Mouse (Mus musculus) erythroid progenitor cell, adult 5-6 weeks (primary cell): ENCODE results near the gene Etl4. TPM values are rescaled to one million over a fixed set of nuclear protein-coding genes. Genes with fewer than 3 reads are reported as not detected.
"Not testable (repeated sequence)": the region's sequence is repeated elsewhere in the genome, so short reads cannot be mapped to it uniquely, and the experiment has no call there.

Source experiments
- ATAC-seq: replicated peaks from 2 replicates; pipeline ENCODE4 v1.8.0; 2016; ENCODE audit warnings: moderate number of reproducible peaks, mild to moderate bottlenecking, moderate TSS enrichment, inconsistent platforms; ENCODE audit not compliant: poor library complexity, low FRiP score, severe bottlenecking
- total RNA-seq, 2 experiments: library from RNA; stranded (forward) in 1 of 2; stranded (reverse) in 1 of 2; fragments of 150-400 nt in 1 of 2; fragments of 186-747, 209-891 nt in 1 of 2; gene quantifications; 2 replicates each; pipeline versions ENCODE4 v1.2.3 to v1.2.4; 2015 to 2017; ENCODE audit warnings: low replicate concordance in 2 of 2

Etl4 gene
- total RNA-seq, 2 experiments from 2014 or later = not detected

DNA sequence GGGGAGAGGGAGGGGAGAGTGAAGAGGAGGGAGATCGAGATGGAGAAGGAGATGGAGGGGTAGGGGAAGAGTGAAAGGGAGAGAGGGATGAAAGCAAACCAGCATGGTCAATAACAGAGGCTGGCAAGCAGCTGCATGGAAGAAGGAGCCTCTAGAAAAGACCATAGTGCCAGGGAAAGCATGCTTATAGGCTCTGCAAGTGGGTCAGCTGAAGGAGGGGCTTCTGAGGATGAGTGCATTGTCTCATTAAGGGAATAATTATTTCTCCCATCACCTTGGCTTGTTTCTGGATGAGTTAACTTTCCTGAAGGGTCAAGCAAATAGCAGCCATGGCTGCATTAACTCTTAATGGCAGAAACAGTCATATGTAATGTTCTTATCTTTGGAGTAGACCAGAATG, 228.8 kb downstream of the Etl4 start:
- ATAC-seq = no peak

DNA sequence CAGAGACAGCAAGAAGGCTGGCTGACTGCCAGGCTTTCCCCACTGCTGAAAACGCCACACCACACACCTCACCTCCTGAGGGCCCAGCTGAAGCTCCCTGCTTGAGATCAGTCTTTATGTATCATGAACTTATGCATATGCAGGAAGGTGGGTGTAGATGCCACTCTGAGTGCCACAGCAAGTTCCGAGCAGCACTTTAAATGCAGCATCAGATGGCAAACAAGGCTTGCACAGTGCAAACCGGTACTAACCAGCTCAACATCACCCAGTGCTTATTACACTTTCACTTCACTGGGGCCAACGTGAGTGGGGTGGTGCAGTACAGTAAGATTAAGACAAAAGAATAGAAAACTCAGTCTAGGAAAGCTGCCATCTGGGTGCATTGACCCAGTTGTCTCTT, 235.8 kb downstream of the Etl4 start:
- ATAC-seq = no peak

DNA sequence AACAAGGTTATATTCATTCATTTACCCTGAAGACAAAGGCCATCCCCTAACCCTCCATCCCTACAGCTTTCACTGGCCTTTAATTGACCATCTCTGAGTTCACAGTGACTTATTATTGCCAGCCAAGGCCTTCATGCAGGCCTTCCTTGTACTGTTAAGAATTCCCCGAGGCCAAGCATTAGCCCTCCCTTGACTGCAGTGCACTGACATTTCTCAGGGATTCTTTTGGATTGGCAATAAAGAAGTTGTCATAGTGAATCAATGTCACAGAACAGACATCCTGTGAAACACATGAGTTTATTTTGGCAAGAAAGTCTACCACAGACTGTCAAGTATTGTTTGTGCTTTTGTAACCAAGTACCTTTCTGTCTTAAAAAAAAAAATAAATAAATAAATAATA, 257.5 kb downstream of the Etl4 start:
- ATAC-seq = no peak

DNA sequence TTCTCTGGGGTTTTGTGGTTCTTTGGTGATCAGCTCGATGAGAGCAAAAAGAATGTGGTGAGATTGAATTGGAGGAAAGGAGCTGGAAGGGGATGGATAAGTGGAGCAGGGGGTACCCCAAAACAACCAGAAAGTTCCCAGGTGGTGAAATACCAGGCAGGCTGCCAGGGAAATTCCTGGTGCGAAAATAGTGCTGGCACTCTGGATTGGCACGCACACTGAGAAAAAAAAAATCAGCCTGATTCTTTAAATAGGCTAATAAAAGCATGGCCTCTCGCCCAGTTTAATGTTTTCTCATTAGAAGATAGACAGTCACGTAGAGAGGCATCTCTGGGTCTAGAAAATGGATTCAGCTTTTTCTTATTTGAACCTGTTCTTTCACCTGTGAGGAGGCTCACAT, 258.0 kb downstream of the Etl4 start:
- ATAC-seq = no peak

DNA sequence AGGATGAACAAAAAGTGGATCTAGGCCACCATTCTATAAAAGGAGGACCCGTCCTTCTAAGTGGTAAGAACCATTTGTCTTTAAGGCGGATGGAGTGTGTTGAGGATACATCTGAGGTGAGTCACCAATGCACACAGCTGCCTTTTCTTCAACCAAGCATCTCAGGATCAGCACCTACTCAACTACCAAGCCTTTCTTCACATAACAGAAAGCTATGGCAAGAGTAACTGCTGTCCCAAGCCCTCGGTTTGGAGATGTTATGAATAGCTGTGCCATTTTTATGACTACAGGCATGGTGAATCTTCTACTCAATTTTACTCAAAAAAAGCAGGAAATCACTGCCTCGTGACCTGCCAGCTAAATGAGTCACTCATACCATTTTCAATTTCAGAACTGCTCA, 258.6 kb downstream of the Etl4 start:
- ATAC-seq = no peak

DNA sequence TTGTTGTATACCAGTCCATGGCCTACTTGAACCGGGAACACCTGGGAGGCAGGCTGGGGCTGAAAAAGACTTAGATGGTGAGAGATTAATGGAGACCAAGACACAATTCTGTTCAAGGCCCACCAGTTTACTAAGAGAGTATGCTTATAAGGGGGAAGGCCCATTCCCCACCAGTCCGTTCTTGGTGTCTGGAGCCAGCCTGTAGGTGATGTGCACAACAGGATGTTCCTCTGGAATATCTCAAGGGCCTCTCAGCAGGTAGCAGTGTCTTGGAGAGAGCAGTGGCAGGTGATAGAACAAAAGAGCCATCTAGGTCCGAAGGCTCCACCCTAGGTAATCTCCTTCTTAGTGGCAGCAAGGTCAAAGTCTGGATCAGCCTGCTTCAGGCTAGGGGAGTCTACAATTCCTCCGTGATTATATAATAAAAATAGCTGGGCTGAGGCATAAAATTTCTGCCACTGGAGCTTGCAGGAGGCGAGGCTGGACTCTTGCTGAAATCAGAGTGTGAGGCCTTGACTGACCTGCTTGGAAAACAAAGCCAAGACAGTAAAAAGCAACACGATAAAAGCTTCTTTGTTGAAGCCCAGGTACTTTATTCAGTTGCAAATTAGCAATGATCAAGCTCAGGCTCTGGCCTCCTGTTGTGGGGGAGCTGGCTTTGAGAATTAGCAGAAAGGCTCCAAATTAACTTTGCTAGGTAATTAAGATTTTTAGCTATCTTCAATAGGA, 267.0 kb downstream of the Etl4 start:
- ATAC-seq = not testable (repeated sequence)

DNA sequence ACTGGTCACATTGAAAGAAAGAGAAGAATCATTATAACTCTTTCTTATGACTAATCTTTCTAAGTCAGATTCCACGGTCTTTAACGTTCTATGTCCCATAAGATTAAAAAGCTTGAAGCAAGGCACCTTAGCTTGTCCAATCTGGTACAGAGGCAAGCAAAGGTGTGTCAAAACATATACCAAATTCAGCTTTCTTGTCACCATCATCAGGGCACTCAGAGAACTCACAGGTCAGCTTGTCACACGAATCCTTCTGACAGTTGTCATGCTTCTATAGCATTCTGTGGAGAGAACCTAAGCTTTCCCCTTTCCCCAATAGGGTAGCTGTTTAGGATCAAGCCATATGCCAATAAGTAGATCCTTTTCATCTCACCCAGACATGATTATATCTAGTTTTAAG, 267.7 kb downstream of the Etl4 start:
- ATAC-seq = not testable (repeated sequence)

DNA sequence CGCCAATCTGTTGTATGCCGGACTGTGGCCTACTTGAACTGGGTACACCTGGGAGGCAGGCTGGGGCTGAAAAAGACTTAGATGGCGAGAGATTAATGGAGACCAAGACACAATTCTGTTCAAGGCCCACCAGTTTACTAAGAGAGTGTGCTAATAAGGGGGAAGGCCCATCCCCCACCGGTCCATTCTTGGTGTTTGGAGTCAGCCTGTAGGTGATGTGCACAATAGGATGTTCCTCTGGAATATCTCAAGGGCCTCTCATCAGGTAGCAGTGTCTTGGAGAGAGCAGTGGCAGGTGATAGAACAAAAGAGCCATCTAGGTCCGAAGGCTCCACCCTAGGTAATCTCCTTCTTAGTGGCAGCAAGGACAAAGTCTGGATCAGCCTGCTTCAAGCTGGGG, 271.0 kb downstream of the Etl4 start:
- not testable (repeated sequence) for ATAC-seq

DNA sequence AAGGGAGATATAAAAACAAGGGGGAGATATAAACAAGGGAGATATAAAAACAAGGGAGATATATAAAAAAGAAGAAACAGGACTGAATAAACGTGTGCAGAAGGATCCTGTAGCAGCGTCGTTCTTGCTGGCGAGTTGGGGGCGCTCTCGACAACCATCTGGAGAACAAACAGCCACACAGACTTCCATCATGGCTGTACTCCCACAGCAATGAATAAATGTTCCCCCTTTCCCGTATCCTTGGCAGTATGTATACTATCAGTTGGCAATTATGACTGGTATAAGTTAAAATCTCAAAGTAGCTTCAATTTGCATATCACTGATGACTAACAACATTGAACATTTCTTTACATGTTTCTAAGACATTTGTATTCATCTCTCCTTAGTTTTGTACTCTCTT, 277.6 kb downstream of the Etl4 start:
- not testable (repeated sequence) for ATAC-seq

DNA sequence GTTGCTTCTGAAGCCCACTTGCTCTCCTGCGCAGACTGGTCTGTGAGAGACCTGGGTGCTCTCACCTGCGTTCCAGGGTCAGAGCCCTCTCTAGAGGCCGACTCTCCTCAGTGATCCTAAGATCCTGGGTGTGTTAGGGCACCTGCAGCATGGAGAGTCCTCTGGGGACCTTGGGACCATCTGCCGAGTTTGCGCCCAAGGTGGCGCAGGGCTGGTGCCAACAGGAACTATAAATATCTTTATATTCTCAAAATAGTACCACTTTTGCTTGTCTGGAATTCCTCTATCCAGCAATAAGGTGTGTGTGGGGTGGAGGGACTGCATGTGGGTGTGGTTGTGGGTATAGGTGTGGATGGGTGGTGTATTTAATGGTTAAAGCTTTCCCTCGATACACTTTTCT, 293.4 kb downstream of the Etl4 start:
- ATAC-seq = no peak

DNA sequence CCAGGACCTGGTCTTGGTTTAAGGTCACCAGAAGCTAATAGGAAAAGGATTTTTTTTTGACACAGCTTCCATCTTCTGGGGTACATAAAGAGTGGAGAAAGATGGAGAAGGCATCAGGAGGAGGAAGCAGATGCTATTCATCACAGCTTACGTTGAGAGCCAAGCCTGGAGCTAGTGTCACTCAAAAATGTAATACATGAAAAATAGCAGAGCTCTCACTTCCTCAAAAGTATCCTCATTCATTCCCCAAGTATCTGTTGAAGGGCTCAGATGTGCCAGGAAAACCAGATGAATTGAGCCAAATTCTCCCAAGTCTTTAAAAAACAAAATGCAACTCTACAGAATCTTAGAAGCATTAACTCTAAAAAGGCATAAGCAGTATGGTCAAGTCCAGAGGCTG, 297.1 kb downstream of the Etl4 start:
- no peak for ATAC-seq

DNA sequence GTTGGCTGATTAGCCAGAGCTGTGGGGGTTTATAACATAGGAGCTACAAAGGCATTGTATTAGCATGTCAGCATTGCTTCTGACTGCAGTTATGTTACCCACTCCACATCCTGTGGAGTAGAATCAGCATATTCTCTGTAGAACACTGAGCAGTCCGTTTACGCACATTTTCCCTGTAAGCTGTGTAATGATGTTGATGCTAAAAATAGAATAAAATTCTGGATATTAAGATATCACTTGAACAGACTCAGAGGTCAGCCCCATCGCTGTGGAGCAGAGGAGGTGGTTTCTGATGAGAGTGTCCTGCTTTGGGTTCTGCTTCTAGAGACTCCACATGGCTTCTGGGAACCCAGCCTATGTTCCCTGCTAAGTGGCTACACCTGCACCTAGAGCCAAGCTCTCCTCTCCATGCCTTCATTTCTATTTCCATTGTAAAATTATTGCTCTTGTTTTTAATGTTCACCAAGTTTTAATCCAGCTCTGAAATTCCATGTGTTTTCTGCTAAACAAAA, 299.2 kb downstream of the Etl4 start:
- ATAC-seq = no peak

DNA sequence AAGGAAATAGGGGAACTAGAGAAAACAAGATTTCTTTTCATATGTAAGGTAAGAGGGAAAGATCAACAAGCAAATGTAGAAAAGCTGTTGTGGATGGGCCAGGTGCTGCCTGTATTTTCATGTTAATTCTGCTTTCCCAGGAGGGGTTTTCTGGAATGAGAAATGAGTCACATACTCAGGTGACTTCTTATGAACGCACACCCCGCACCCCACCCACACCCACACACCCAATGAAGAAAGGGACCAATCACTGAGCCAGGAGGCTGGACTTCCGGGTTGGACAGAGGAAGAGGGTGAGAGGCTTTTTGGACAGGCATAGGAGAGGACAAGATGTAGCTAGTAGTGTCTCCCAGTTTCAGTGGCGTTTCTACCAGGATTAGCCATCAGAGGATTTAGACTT, 299.8 kb downstream of the Etl4 start:
- ATAC-seq = no peak

DNA sequence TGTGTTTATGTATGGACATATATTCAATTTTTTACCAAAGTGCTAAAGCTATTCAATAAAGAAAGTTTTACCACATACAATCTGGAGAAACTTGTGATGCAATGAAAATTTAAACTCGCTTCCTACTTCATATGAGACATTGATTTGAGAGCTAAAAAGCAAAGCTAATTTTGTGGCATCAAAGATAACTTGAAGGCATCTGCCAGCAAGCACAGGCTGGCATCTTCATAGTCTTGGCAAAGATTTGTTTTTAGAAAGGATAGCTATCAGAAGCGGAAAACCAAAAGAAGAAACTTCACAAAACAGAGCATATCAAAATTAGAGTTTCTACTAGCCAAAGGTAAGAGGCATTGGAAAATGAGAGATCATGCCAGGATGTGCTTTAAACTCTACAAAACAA, 306.7 kb downstream of the Etl4 start:
- ATAC-seq = no peak

DNA sequence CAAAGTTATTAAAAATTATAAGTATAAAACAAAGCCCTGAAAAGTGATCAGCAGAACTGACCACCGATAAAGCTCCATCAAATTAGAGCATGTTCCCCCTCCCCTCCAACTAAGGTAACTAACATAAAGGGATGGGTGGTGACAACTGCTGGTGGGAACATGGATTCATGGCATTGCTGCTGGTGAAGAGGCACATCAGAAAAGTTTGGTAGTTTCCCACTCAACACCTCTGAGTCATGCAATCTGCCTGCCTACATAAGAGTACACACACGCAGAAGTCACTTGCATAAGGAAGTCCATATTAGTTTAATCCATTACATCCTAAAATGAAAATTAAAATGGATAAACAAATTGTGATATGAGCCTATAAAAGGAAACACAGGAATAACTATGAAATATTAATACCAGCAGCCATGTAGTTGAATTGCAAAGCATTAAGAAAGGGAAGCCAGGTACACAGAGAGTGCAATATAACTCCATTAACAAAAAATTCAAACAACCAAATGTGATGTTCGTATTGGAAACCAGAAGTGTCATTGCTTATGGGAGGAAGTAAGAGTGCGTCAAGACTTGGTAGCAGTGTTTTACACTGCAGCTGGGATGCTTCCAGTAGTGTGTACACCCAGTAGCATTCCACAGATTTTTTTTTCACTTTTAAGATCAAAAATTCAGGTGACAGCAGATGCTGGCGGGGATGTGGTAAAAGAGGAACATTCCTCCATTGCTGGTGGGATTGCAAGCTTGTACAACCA, 307.3 kb downstream of the Etl4 start:
- ATAC-seq = no peak

DNA sequence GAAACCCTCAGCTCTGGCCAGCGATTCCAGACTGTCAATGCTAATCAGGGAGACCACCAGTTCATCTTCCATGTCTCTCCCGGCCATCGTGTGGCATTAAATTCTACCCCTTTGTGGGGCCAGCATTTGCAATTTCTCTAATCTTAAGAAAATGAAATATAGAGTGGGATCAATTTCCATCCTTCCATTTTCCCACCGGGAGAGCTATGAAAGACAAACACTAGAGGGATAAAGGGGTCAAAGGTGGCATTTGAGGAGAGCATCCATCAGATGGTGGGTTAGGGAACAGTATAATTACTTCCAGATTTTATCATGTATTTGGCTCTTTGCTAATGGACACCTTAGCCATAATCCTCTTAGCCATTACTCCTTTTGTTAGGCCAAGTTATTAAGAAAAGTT, 321.8 kb downstream of the Etl4 start:
- ATAC-seq = no peak

DNA sequence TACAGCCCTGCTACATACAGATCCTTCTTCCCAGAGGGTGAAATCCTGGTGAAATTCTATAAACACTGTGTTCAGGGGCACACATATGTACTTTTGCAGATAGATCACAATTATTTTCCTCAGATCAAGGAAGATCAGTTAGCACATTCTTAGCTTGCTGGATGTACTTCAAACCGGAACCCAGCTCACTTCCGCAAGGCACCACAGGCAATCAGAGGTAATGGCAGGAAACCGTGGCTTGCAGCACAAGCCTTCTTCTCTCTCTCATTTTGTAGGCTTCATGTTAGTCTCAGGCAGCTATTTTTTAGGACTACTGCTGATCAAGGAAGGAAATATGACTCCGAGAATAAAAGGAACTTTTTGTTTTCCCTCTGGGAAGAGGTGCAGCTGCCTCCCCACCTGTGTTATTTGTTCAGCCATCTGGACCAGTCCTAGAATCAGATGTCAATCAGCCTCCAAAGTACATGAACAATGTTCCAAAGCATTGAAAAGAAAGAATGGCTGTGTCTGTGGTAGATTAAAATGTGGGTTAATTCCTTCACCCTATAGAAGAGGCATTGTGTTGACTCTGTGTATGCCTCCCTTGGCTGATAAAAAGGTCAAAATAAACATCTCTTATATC, 338.6 kb downstream of the Etl4 start:
- ATAC-seq = no peak

DNA sequence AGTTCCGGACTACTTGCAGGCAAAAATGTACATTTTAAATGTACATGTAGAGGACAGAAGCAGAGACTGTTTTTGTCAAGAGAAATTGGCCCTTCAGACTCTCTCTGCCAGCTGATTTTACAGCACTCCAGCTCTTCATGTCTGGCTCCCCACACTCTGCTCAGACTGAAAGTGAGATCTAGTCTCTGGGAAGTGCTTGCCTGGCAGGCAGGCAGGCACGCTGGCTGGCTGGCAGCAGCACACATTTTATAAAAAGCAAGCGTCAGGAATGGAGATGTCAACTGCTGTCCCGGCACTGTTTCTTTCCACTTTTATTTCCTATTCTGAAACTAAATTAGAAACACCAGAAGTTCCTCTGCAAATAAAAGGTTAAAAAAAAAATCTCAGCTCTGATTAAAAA, 339.8 kb downstream of the Etl4 start:
- no peak for ATAC-seq

DNA sequence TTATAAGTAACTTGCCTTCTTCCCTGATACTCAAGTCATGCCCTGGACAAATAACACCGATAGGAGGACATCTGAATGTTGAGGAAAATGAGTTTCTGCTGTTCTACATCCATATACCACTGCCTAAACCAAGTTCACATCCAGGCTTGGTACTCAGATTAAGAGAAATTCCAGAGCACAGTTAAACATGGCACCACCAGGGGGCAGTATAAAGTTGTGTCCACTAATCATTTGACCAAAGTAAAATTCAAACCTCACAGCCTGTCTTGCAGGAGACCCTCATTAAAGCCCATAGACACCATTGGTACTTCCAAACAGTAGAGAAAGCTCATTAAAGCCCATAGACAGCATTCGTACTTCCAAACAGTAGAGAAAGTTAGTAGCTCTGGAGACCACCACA, 366.5 kb downstream of the Etl4 start:
- ATAC-seq = no peak

DNA sequence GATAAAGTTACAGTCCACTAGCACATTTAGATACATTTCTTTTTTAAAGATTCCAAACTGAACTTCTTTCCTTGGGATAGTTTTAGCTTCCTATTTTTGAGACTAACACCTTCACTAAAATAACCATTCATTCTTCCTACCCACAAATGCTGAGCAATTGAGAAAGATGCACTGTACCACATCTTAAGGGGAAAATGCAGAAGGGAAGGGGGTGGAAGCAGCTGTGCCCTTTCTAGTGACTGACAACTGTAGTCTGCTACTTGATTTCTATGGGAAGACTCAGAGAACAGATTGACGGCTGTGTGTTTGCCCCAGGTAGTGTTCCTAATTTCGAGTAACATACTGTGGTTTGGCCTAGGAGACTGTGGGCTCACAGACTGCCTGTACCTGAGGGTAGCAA, 372.3 kb downstream of the Etl4 start:
- ATAC-seq = no peak

DNA sequence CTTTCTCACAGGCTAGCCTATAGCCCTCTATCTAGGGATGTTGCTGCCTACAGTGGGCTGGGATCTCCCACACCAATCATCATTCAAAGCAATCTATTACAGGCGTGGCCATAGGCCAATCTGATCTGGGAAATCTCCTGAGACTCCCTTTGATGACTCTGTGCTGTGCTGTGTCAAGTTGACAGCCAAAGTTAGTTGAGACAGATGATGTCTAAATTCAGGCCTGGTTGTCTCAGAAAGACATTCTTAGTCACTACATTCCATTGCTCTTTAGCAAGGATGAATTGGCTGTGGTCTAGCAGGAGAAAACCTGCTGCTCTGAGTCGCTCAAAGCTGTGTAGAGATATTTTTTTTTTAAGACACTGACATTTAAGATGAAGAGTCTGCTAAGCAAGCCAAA, 374.8 kb downstream of the Etl4 start:
- ATAC-seq = no peak
